Mouse (Mus musculus) forebrain, embryonic 15.5 days (tissue): ENCODE measurements around the gene Cacng3. TPM values are rescaled to one million over a fixed set of nuclear protein-coding genes. Genes with fewer than 3 reads are reported as not detected.

Experiments used
- ATAC-seq: fragments of 200-750 bp; cut with Nextera tagmentation; replicated peaks from 2 replicates; pipeline ENCODE4 v1.8.0; 2017; ENCODE audit warnings: mild to moderate bottlenecking, moderate TSS enrichment, moderate library complexity
- H3K27ac ChIP-seq: fragments of 300-500 bp; sonication (generic); replicated peaks from 2 replicates; pipeline ENCODE4 v1.5.1; 2015; ENCODE audit warnings: mild to moderate bottlenecking, inconsistent platforms
- H3K27me3 ChIP-seq: fragments of 300-500 bp; sonication (generic); 2 replicates; pipeline ENCODE4 v1.6.1; 2015; ENCODE audit warnings: inconsistent platforms
- H3K36me3 ChIP-seq: fragments of 300-500 bp; sonication (generic); 2 replicates; pipeline ENCODE4 v1.6.1; 2015; ENCODE audit warnings: mild to moderate bottlenecking, inconsistent platforms
- H3K4me1 ChIP-seq: fragments of 300-500 bp; sonication (generic); 2 replicates; pipeline ENCODE4 v1.6.1; 2015; ENCODE audit warnings: inconsistent platforms
- H3K4me2 ChIP-seq: fragments of 300-500 bp; sonication (generic); replicated peaks from 2 replicates; pipeline ENCODE4 v1.6.1; 2015; ENCODE audit warnings: mild to moderate bottlenecking, inconsistent platforms
- H3K4me3 ChIP-seq: fragments of 300-500 bp; sonication (generic); 2 replicates; pipeline ENCODE4 v1.5.1; 2015; ENCODE audit warnings: mild to moderate bottlenecking, inconsistent platforms
- H3K9ac ChIP-seq: fragments of 300-500 bp; sonication (generic); replicated peaks from 2 replicates; pipeline ENCODE4 v1.6.1; 2015; ENCODE audit warnings: mild to moderate bottlenecking, inconsistent platforms
- H3K9me3 ChIP-seq: fragments of 300-500 bp; sonication (generic); 2 replicates; pipeline ENCODE4 v1.6.1; 2016; ENCODE audit warnings: inconsistent platforms
- WGBS: fragments of 180-500 bp; shearing (Covaris S2); methylation state at CpG from one replicate; pipeline ENCODE4 v1.1.7; 2015; ENCODE audit warnings: mixed read lengths; 5-methylcytosine and 5-hydroxymethylcytosine counted together
- polyA plus RNA-seq: library from polyadenylated mRNA; unstranded; fragments of >200 nt; fragmentation: Nextera tagmentation; extraction: Ambion mirVana; gene quantifications from 2 replicates; pipeline ENCODE4 v1.2.1, GENCODE M21; 2015

The Cacng3 gene
- 8.6 and 8.7 TPM in 2 replicates for polyA plus RNA-seq

GRCm38 (mm10) chr7:122670442-122670872, at the start of gene Cacng3:
TSS of gene Cacng3 (plus strand) at chr7:122670492.
- Histone ChIP-seq H3K36me3 (no peaks in the 10 kb centered on the region), H3K9me3 (no peaks in the 10 kb centered on the region), H3K4me1 (peaks cover 14% of the 10 kb centered on the region), H3K27me3 (peaks cover 10% of the 10 kb centered on the region; the same call in 1 of the 2 replicates), H3K9ac (peak within 1 kb of the TSS; percentile 50), H3K27ac (peak within 1 kb of the TSS; percentile 16), H3K4me2 (peak within 1 kb of the TSS; percentile 74), H3K4me3 (peak within 1 kb of the TSS; percentile 44)
- WGBS = 6% methylated on average over 13 of the region's 13 CpGs
- ATAC-seq = peak; percentile 51

GRCm38 (mm10) chr7:122622125-122622774, 48.0 kb upstream of the Cacng3 start:
- no peak overlapping the region; the same call in 1 of the 2 replicates for H3K27ac ChIP-seq

GRCm38 (mm10) chr7:122623753-122624152, 46.5 kb upstream of the Cacng3 start:
- 69% methylated on average over 1 of the region's 1 CpGs for WGBS

More at GRCm38 (mm10) chr7:122622125-122622774, 48.0 kb upstream of the Cacng3 start:
- no peaks in the 10 kb centered on the region for H3K27me3 ChIP-seq
- no peaks in the 10 kb centered on the region for H3K36me3 ChIP-seq
- ATAC-seq = no peak
- H3K9ac ChIP-seq = no peak overlapping the region
- no peak overlapping the region for H3K4me2 ChIP-seq
- H3K4me1 ChIP-seq = peaks cover 8% of the 10 kb centered on the region; the same call in 1 of the 2 replicates
- H3K9me3 ChIP-seq = no peaks in the 10 kb centered on the region
- 18% methylated on average over 9 of the region's 9 CpGs for WGBS
- no peak overlapping the region for H3K4me3 ChIP-seq

GRCm38 (mm10) chr7:122628050-122628449, 42.2 kb upstream of the Cacng3 start:
- Histone ChIP-seq H3K27me3 (no peaks in the 10 kb centered on the region), H3K9me3 (no peaks in the 10 kb centered on the region), H3K9ac (no peak overlapping the region), H3K27ac (no peak overlapping the region), H3K4me3 (no peak overlapping the region), H3K4me2 (no peak overlapping the region), H3K4me1 (no peaks in the 10 kb centered on the region), H3K36me3 (no peaks in the 10 kb centered on the region)
- 88% methylated on average over 5 of the region's 5 CpGs for WGBS
- no peak for ATAC-seq

More at GRCm38 (mm10) chr7:122623753-122624152, 46.5 kb upstream of the Cacng3 start:
- ATAC-seq = no peak
- Histone ChIP-seq H3K36me3 (no peaks in the 10 kb centered on the region), H3K27me3 (no peaks in the 10 kb centered on the region), H3K9ac (no peak overlapping the region), H3K27ac (no peak overlapping the region), H3K4me3 (no peak overlapping the region), H3K9me3 (no peaks in the 10 kb centered on the region), H3K4me2 (no peak overlapping the region), H3K4me1 (peaks cover 8% of the 10 kb centered on the region; the same call in 1 of the 2 replicates)

- ATAC-seq = no peak
- H3K4me3 ChIP-seq = no peak overlapping the region
- H3K9ac ChIP-seq = no peak overlapping the region
- no peaks in the 10 kb centered on the region for H3K36me3 ChIP-seq
- no peaks in the 10 kb centered on the region for H3K9me3 ChIP-seq
- H3K27me3 ChIP-seq = no peaks in the 10 kb centered on the region
- H3K4me1 ChIP-seq = no peaks in the 10 kb centered on the region
- H3K27ac ChIP-seq = no peak overlapping the region
- no peak overlapping the region for H3K4me2 ChIP-seq
- WGBS = 89% methylated on average over 2 of the region's 2 CpGs
Measured at GRCm38 (mm10) chr7:122630386-122630785, 39.9 kb upstream of the Cacng3 start.

DNA sequence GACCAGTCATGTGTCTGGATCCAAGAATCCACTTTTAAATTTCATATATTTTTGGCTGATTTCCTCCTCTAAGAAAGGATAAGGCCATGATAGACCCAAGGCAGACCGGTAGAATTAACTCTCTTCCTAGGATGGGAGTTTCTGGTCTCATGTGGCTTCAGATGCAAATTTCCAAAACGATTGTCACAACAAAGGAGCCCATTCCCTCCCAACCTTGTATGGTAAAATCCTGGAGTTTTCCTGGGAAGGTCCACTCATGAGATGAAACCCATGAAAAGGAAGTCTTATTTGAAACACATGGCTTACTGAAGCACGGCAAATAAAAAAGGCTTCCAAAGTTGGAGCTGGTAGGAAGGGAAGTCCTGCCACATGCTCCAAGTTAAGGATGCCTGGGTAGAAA, 39.1 kb upstream of the Cacng3 start:
- Histone ChIP-seq H3K9me3 (no peaks in the 10 kb centered on the region), H3K36me3 (no peaks in the 10 kb centered on the region), H3K4me1 (no peaks in the 10 kb centered on the region), H3K27ac (no peak overlapping the region), H3K4me2 (no peak overlapping the region), H3K4me3 (no peak overlapping the region), H3K27me3 (no peaks in the 10 kb centered on the region), H3K9ac (no peak overlapping the region)
- ATAC-seq = no peak
- WGBS = 76% methylated on average over 3 of the region's 3 CpGs

- ATAC-seq = no peak
- Histone ChIP-seq H3K9ac (no peak overlapping the region), H3K4me1 (no peaks in the 10 kb centered on the region), H3K9me3 (no peaks in the 10 kb centered on the region), H3K27me3 (no peaks in the 10 kb centered on the region), H3K27ac (no peak overlapping the region), H3K4me2 (no peak overlapping the region), H3K4me3 (no peak overlapping the region), H3K36me3 (no peaks in the 10 kb centered on the region)
- WGBS = 79% methylated on average over 5 of the region's 5 CpGs
Measured at GRCm38 (mm10) chr7:122632946-122633345, 37.3 kb upstream of the Cacng3 start.

DNA sequence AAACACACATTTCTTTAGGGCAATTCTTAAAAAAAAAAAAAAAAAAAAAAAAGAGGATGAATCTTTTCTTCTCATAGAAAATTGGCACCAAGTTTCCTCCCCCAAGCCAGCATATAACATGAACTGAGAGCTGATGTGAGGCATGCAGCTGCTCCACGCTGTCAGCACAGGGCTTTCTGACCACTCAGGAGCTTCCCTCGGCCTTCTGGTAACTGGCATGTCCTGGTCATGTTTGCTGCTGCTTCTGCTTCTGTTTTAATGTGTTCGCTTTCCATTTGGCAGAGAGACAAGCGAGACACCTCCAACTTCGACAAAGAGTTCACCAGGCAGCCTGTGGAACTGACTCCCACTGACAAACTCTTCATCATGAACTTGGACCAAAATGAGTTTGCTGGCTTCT, 36.8 kb upstream of the Cacng3 start:
- H3K4me1 ChIP-seq = no peaks in the 10 kb centered on the region
- no peaks in the 10 kb centered on the region for H3K9me3 ChIP-seq
- H3K4me3 ChIP-seq = no peak overlapping the region
- no peaks in the 10 kb centered on the region for H3K36me3 ChIP-seq
- H3K27me3 ChIP-seq = no peaks in the 10 kb centered on the region
- no peak overlapping the region for H3K9ac ChIP-seq
- no peak overlapping the region for H3K4me2 ChIP-seq
- ATAC-seq = no peak
- no peak overlapping the region for H3K27ac ChIP-seq
- 88% methylated on average over 5 of the region's 5 CpGs for WGBS

- H3K4me2 ChIP-seq = no peak overlapping the region
- H3K9me3 ChIP-seq = no peaks in the 10 kb centered on the region
- 87% methylated on average over 8 of the region's 8 CpGs for WGBS
- no peak overlapping the region for H3K9ac ChIP-seq
- ATAC-seq = no peak
- no peak overlapping the region for H3K4me3 ChIP-seq
- H3K4me1 ChIP-seq = no peaks in the 10 kb centered on the region
- no peak overlapping the region for H3K27ac ChIP-seq
- H3K27me3 ChIP-seq = no peaks in the 10 kb centered on the region
- no peaks in the 10 kb centered on the region for H3K36me3 ChIP-seq
Measured at GRCm38 (mm10) chr7:122643676-122644075, 26.6 kb upstream of the Cacng3 start.

DNA sequence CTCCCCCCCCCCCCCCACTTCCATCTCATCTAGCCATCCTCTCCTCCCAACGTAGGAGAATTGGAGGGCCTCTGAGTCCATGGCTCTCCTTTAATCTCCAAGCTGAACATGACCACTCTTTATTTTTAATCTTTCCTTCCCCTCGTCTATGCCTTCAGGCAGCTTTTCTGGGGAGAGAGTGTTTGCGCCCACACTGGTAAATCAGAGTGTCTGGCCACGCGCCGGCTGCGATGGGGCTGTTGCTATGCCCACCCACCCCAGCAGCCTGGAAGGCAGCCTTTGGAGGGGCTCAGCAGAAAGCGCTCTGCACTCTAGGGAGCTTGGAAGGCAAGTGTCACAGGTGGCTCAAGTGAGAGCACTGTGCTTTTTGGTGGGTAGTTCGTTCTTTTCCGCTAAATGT, 21.0 kb upstream of the Cacng3 start:
- H3K36me3 ChIP-seq = no peaks in the 10 kb centered on the region
- H3K9ac ChIP-seq = no peak overlapping the region
- no peak overlapping the region for H3K27ac ChIP-seq
- no peaks in the 10 kb centered on the region for H3K9me3 ChIP-seq
- H3K4me3 ChIP-seq = no peak overlapping the region
- no peaks in the 10 kb centered on the region for H3K4me1 ChIP-seq
- WGBS = 84% methylated on average over 10 of the region's 10 CpGs
- H3K27me3 ChIP-seq = no peaks in the 10 kb centered on the region
- no peak for ATAC-seq
- H3K4me2 ChIP-seq = no peak overlapping the region

DNA sequence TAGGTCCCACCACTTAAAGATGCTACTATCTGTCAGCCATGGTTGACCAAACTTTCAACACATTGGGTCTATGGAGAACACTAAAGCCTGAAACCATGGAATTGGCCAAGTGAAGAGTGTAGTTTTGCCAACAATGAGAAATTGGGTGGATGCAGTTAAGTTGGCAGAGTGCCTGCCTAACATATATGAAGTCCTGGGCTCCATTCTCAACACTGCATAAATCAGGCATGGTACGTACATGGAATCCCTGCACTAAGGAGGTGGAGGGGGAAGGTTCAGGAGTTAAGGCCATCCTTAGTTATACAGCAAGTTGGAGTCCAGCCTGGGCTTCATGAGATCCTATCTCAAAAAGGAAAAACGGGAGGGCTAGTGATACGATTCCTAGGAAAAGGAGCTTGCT, 17.8 kb upstream of the Cacng3 start:
- no peak overlapping the region for H3K4me3 ChIP-seq
- 82% methylated on average over 3 of the region's 3 CpGs for WGBS
- no peak for ATAC-seq

DNA sequence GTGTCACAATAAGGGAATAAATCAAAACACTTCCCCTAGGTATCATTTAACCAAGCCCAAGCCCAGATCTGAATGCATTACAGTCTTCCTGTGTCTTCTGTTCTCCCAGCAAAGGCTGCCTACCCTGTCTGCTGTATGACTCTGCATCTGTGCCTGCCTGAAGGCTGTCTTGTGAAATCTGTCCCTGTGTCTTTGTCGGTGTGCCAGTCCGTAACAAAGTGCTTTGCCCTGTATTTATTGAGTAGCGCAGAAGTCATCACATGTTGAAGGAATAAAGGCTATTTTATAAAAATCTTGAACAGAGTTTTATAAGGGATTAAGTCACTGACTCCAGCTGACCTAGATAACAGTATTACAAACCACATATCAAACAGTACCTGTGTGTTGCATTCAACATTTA, 13.6 kb upstream of the Cacng3 start:
- Histone ChIP-seq H3K36me3 (no peaks in the 10 kb centered on the region), H3K9ac (no peak overlapping the region), H3K27me3 (no peaks in the 10 kb centered on the region), H3K9me3 (no peaks in the 10 kb centered on the region), H3K4me2 (no peak overlapping the region), H3K4me1 (no peaks in the 10 kb centered on the region), H3K27ac (no peak overlapping the region), H3K4me3 (no peak overlapping the region)
- no peak for ATAC-seq
- WGBS = 90% methylated on average over 3 of the region's 3 CpGs

More for the DNA sequence above, 17.8 kb upstream of the Cacng3 start:
- no peaks in the 10 kb centered on the region for H3K27me3 ChIP-seq
- H3K4me2 ChIP-seq = no peak overlapping the region
- H3K4me1 ChIP-seq = no peaks in the 10 kb centered on the region
- no peaks in the 10 kb centered on the region for H3K9me3 ChIP-seq
- no peak overlapping the region for H3K9ac ChIP-seq
- no peak overlapping the region for H3K27ac ChIP-seq
- no peaks in the 10 kb centered on the region for H3K36me3 ChIP-seq
